Mouse (Mus musculus): ENCODE measurements around the gene Vmn1r83. TPM values are rescaled to one million over a fixed set of nuclear protein-coding genes. Genes with fewer than 3 reads are reported as not detected.

Vmn1r83 gene
- total RNA-seq (2021): not detected
- long read RNA-seq, experiment 1: 0 reads
- long read RNA-seq, experiment 2: 0 reads

GRCm38 (mm10) chr7:12329381-12329780 lies at the start of gene Vmn1r83:
Vmn1r83 (minus strand) TSS chr7:12329481.
- Histone ChIP-seq H3K27ac (no peak within 1 kb of the TSS), H3K4me3 (no peak within 1 kb of the TSS)
- DNase-seq (ENCODE audit: low spot score in 2 of 2): no peak
- no peak for TF ChIP-seq CTCF (conservative IDR thresholded peaks at IDR 0.05)

- Histone ChIP-seq H3K4me3 (no peak within 1 kb of the TSS), H3K27ac (no peak within 1 kb of the TSS)
- no peak for DNase-seq (ENCODE audit: low spot score in 2 of 2)
- TF ChIP-seq CTCF (conservative IDR thresholded peaks at IDR 0.05): no peak
Observed at GRCm38 (mm10) chr7:12369173-12369572, 39.9 kb upstream of the Vmn1r83 start, which contains the start of gene Vmn1r84. Vmn1r84 (minus strand) TSS chr7:12369273.

DNA sequence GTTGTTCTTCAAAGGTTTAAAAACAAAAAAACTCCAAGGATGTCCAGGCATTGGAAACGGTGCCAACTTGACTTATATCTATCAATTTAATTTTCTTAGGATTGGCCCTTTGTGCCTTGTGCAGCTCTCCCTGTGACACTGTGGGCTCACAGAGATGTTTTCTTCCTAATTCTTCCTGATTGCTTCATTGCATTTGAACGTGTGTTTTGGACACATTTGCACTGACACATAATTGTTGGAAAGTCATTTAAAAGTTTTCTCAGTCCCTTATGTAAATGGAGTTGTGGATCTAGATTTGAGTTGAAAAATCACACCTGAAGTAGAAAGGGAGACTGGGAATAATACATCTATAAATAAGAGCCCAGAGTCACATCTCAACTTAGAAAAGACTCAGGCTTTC lies 29.2 kb downstream of the Vmn1r83 start, which contains the start of gene Vmn1r82:
Vmn1r82 (plus strand) TSS at position 301 of the 400 bp plus-strand sequence.
- Histone ChIP-seq H3K4me3 (no peak within 1 kb of the TSS), H3K27ac (no peak within 1 kb of the TSS)
- DNase-seq (ENCODE audit: low spot score in 2 of 2): no peak
- TF ChIP-seq CTCF (conservative IDR thresholded peaks at IDR 0.05): no peak

Small RNA genes within 50 kb of the gene (microRNA-seq; reads per million reads assigned to microRNA genes)
- 0 reads per million in 2 experiments for gene Gm23521

Other genes with a start within 250 kb of the Vmn1r83 start
- not detected for gene Vmn1r78, start 179.2 kb downstream of the Vmn1r83 start, total RNA-seq (2021)
- gene Vmn1r79, start 158.2 kb downstream of the Vmn1r83 start, total RNA-seq (2021): not detected
- gene Vmn1r80, start 140.2 kb downstream of the Vmn1r83 start, total RNA-seq (2021): not detected
- gene Vmn1r81, start 61.2 kb downstream of the Vmn1r83 start, total RNA-seq (2021): not detected
- not detected for gene Vmn1r82, start 29.1 kb downstream of the Vmn1r83 start, total RNA-seq (2021)
- gene Vmn1r84, start 39.8 kb upstream of the Vmn1r83 start, total RNA-seq (2021): not detected
- 10 to 100 TPM in 1 of 2 experiments, 1 to 10 TPM in 1; 8.5 to 10.1 TPM for gene Zfp551, start 93.3 kb upstream of the Vmn1r83 start, total RNA-seq (2021)
- 10 to 100 TPM; 11.7 to 14.6 TPM for gene Zfp606, start 148.8 kb upstream of the Vmn1r83 start, total RNA-seq (2021)
- not detected for gene 2900092C05Rik, start 183.0 kb upstream of the Vmn1r83 start, total RNA-seq (2021)

Data from layer of hippocampus, adult 2 months (tissue).